Mouse (Mus musculus): ENCODE measurements at regions not wholly inside any gene's neighbourhood (a gene's known extent, or its start where the extent isn't known, plus 50 kb on each side); places are given as distances from the start of the nearest gene placed in this dataset.

DNA sequence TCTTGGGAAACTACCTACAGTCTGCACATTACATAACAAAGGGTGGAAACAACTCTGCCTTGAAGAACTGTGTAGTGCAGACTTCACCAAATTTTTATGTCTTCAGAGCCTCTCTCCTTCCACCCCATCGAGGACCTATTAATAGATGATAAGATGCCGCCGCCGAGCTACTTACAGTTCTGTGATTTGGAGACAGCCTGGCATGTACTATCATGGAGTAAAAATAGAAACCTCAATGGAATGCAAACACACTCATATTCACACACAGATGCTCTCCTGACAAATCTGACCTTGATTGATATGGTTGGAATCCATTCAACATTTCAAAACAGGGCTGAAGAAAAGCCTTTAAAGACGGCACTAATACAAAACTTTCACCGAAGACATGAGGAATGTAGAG lies 92.7 kb upstream of the Cdh13 start:
- TF ChIP-seq GATA1 (IDR thresholded peaks at IDR 0.05; ENCODE audit: borderline replicate concordance, low read length) (no peak), FLI1 (IDR thresholded peaks at IDR 0.05; ENCODE audit: low read length) (no peak)

All from megakaryocyte, embryonic 14.5 days (primary cell).